ENCODE assay signal across 1 mouse cellular context in the genomic region with DNA sequence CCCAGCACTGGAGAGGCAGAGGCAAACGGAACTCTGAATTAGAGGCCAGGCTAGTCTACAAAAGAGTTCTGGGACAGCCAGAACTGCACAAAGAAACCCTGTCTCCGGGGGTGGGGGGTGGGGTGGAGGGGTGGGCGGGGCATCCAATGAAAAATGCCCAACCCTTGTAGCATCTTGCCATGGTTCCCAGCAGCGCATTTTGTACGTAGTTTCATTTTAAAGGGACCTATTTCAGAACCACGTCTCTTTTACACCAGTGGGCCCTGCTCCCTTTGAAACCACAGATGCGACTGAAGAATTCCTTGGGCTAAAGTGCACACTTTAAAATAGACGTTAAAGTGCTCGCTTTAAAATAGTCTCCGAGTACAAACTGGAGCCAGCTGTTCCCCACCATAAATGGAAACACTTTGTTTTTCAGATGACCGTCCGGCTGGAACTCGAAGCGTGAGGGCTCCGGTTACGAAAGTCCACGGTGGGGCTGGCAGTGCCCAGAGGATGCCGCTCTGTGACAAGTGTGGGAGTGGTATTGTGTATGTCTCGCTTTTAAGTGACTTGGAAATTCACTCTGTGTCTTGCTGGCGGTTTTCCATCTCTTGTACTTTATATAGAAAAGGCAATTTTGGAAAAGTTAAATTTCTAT.
TF ChIP-seq lines count a peak whose summit lies in the region.

No protein-coding gene starts in this region.

TF ChIP-seq in myocyte, 11 proteins besides CTCF, POLR2A, EP300 and RAD21 (continued from another document):
- peak in 2 of 3 experiments; percentile 7 to 56 for TF ChIP-seq MYOD1 (IDR thresholded peaks at IDR 0.05; ENCODE audit: control insufficient read depth in 1 of 3, insufficient read length in 2 of 3, low read depth in 2 of 3)
